Mouse (Mus musculus) right cerebral cortex, postnatal 25 days (tissue): ENCODE results near the gene Lmod1.
A peak's percentile ranks its signal among the peaks of the same experiment; 100 is the strongest.

Source experiments
- DNase-seq: peaks from one replicate; pipeline ENCODE4 v3.0.0; 2022

Gene Lmod1

GRCm38 (mm10) chr1:135324571-135324970, at the start of gene Lmod1:
Gene Lmod1 (plus strand): TSS chr1:135324807.
- no peak for DNase-seq

GRCm38 (mm10) chr1:135280646-135281045, 44.0 kb upstream of the Lmod1 start:
- DNase-seq = peak; percentile 48

GRCm38 (mm10) chr1:135281841-135282240, 42.8 kb upstream of the Lmod1 start:
- no peak for DNase-seq

- no peak for DNase-seq
These were observed 41.9 kb upstream of the Lmod1 start for GRCm38 (mm10) chr1:135282536-135283286.

GRCm38 (mm10) chr1:135283287-135283825, 41.3 kb upstream of the Lmod1 start:
- DNase-seq = peak; percentile 75

GRCm38 (mm10) chr1:135283826-135284291, 40.7 kb upstream of the Lmod1 start, which contains the start of gene Rnpep:
Gene Rnpep (minus strand): TSS chr1:135284084.
- peak; percentile 80 for DNase-seq

- no peak for DNase-seq
These were observed 38.3 kb upstream of the Lmod1 start for GRCm38 (mm10) chr1:135286311-135286710.

- DNase-seq = no peak
These were observed 33.7 kb upstream of the Lmod1 start for GRCm38 (mm10) chr1:135290908-135291307.

- no peak for DNase-seq
These were observed 13.3 kb upstream of the Lmod1 start for GRCm38 (mm10) chr1:135311356-135311755.

- DNase-seq = no peak
These were observed 12.4 kb upstream of the Lmod1 start for GRCm38 (mm10) chr1:135312201-135312600.

- DNase-seq = peak; percentile 93
These were observed 11.1 kb upstream of the Lmod1 start, which contains the start of gene Timm17a for GRCm38 (mm10) chr1:135313284-135314031. Gene Timm17a (minus strand): TSS chr1:135313778.

GRCm38 (mm10) chr1:135323367-135323901, 1.2 kb upstream of the Lmod1 start:
- DNase-seq = no peak

- no peak for DNase-seq
These were observed 1.3 kb downstream of the Lmod1 start for GRCm38 (mm10) chr1:135325934-135326333.

- DNase-seq = peak; percentile 13
These were observed 3.8 kb downstream of the Lmod1 start for GRCm38 (mm10) chr1:135328368-135328767.

GRCm38 (mm10) chr1:135330578-135330977, 6.0 kb downstream of the Lmod1 start:
- no peak for DNase-seq

- no peak for DNase-seq
These were observed 17.3 kb downstream of the Lmod1 start for GRCm38 (mm10) chr1:135341947-135342346.

- no peak for DNase-seq
These were observed 19.4 kb downstream of the Lmod1 start for GRCm38 (mm10) chr1:135344026-135344425.

GRCm38 (mm10) chr1:135346891-135347290, 22.3 kb downstream of the Lmod1 start:
- DNase-seq = no peak

- DNase-seq = no peak
These were observed 23.0 kb downstream of the Lmod1 start for GRCm38 (mm10) chr1:135347498-135348169.

- DNase-seq = no peak
These were observed 27.3 kb downstream of the Lmod1 start for GRCm38 (mm10) chr1:135351953-135352352.

GRCm38 (mm10) chr1:135359071-135359470, 34.5 kb downstream of the Lmod1 start:
- no peak for DNase-seq

- DNase-seq = no peak
These were observed 36.9 kb downstream of the Lmod1 start for GRCm38 (mm10) chr1:135361491-135361890.

- DNase-seq = no peak
These were observed 37.5 kb downstream of the Lmod1 start for GRCm38 (mm10) chr1:135362115-135362514.
